Mouse (Mus musculus) left cerebral cortex, adult 8-10 months (tissue): ENCODE measurements at regions not wholly inside any gene's neighbourhood (a gene's known extent, or its start where the extent isn't known, plus 50 kb on each side); places are given as distances from the start of the nearest gene placed in this dataset.

Source experiments
- DNase-seq, 2 experiments: peaks; one replicate each; pipeline ENCODE4 v3.0.0; 2022; ENCODE audit warnings: low spot score in 2 of 2

DNA sequence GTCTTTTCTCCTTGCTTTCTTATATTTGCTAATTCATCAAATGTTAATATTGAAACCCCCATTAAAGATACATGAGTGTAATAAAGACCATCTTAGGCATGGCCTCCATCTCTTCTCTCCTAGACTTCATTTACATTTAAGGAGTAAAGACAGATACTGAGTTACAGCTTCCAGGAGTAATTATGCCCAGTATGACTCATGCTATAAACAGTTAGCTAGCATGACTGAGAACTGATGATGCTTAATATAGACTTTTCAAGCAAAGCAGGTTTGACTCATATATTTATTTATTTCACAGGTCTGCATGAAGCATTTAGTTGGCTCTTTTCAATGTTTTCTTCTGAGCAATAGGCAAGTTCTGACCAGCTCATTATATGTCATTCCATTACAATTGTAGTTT lies 453.7 kb upstream of the Cntn6 start:
- DNase-seq = no peak

DNA sequence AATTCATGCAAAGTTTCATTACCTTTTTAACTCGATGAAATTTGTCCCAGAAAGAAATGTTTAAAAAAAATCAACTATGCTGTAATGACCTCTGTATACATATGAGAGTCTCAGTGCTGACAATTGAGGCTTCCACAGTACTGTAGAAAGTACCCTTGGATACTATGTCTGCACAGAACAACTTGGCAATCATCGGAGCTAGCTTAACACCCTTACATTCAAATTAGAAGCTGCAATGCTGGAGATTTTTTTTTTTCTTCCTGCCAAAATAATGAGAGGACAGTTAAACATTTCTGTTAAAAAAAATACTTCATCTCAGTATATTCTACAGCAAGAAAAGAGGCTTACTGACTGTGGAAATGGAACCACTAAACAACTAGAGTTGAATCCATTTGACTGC lies 452.1 kb upstream of the Cntn6 start:
- DNase-seq = no peak

- no peak for DNase-seq
Observed at GRCm38 (mm10) chr6:104055996-104056395, 436.6 kb upstream of the Cntn6 start.

DNA sequence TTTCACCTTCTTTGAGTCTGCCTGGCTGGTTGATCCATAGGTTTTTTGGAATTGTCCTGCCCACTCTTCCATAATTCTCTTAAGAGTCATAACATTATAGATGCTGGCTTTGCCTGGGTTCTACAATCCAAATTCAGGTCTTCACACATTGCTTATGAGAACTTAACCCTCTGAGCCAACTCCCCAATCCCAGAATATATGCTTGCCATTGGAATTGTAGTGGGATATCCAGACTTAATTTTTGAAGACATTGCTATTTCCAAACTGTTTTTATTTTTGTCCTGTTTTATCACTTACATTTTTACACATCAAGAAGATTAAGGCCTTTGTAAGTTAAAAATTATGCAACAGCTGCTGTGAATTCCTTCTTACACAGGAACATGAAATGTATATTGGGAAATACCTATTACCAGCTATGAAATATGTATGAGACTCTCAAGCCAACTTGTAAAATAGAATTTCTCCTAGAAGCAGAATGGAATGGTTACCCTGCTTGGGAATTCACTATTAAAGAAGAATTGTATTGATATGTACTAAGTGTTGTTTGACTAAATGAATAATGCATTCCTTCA lies 430.8 kb upstream of the Cntn6 start:
- DNase-seq = no peak

GRCm38 (mm10) chr6:104080581-104080980 lies 412.0 kb upstream of the Cntn6 start:
- DNase-seq = no peak

GRCm38 (mm10) chr6:104082242-104082641 lies 410.3 kb upstream of the Cntn6 start:
- no peak for DNase-seq

DNA sequence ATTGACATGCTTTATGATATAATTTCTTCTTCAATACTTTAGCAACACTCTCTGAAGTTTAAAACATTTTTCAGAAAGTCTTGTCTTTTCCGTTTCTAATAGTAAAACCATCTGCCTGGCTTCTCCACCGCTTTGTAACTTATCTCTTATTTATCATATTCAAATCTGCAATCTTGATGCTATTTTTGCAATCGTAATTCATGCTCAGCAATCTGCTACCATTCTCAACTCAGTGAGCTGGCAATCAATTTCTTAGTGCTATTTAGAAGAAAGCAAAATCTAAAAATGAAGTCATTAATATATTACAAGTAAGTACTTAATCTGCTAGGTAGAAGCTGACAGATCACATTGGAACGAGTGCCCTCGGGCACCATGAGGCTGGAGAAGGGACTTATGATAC lies 384.2 kb upstream of the Cntn6 start:
- DNase-seq = no peak
